Mouse (Mus musculus) layer of hippocampus, adult 9-10 months (tissue): ENCODE data around the gene Slc7a8.
A peak's percentile ranks its signal among the peaks of the same experiment; 100 is the strongest.

Source experiments
- DNase-seq: peaks from one replicate; pipeline ENCODE4 v3.0.0; 2022; ENCODE audit warnings: low spot score

Gene Slc7a8

DNA sequence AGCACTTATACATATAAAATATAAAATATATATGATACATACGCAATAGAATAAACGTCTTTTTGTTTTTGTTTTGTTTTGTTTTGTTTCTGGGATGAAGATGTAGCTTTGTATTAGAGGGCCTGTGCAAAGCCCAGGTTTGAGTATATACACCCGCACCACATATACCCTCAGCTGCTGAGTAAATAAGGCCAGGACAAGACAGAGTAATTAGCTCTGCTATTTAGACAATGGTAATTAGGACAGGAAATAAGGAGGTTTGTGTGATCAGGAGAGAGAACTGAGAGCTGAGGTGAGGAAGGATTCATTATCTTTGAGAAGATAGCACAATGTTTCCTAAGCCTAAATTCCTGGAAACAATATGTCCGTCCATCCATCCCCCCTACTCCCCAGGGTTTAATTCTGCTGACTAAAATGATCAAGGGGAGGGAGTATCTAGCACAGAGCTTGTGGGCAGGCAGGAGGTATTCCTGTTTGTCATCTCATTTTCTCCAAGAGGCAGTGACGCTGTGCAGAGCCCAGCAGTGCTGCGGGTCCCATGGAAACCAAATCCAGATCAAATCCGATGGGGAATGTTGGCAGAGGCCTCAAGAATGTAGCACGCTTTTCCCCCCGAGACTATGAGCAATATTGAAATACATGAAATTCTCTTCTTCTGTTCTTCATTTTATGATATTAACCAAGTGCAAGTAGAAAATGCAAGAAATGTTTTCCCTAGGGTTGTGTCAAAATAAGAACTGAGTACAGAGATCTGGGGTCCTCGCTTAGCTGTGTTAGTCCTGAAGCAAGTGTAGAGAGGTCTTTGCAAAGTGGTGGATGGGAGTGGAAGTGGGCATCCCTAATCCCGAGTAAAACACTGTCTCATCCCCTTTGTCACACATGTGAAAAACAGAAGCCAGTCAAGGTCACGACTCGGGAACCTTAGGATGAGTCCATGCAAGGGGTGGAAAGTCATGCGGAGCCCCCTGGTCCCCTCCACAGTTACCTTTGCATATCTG lies 44.9 kb downstream of the Slc7a8 start:
- no peak for DNase-seq

DNA sequence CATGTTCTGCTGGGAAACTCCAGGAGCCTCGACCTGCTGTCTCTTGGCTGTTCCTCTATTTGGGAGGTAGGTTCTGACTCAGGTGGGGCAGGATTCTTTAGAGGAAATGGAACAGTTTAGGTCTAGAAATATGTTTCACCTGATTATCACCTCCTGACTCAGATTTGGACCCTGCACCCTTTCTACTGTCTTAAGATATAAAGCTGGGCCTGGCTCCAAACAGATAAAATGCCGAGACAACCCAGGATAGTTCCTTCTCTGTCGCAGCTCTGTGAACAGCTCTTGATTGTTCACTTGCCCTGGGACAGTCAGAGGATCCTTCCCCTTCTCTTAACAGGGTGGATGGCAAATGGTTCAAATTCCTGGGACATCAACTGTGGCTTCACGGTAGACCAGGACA lies 46.5 kb downstream of the Slc7a8 start:
- no peak for DNase-seq

DNA sequence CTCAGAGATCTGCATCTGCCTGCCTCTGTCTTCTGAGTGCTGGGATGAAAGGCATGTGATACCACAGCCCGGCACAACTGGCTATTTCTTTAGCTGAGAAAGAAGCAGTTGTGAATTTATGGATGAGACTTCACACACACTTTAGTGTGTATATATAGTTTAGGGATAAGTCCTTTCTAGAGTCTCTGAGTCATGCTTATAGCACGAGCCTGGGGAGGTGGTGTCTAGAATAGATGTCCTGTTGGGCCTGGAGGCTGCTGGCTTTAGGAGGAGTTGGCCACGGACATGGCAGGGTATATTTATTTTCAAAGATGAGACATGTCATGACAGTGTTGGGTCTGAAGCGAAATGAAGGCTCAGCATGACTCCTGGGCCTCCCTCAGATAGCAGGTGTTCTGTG lies 47.7 kb downstream of the Slc7a8 start:
- DNase-seq, result no peak

DNA sequence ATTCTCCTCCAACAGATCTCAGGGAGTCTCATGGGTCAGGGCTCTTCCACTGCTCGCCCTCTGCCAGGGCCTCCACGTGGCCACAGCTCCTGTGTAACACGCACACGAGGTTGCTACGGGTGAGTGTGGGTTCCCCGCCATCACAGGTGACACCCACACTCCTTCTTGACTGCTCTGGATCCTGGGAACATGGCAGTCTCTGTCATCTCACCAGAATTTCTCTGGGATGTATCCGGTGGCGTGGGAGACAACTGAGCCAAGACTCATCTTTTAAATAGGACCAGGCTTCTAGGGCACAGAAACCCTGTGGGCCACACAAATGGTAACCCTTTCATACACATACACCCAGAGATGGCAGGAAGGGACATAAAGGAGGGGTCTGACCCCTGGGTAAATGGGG lies 49.5 kb downstream of the Slc7a8 start:
- DNase-seq, result no peak

DNA sequence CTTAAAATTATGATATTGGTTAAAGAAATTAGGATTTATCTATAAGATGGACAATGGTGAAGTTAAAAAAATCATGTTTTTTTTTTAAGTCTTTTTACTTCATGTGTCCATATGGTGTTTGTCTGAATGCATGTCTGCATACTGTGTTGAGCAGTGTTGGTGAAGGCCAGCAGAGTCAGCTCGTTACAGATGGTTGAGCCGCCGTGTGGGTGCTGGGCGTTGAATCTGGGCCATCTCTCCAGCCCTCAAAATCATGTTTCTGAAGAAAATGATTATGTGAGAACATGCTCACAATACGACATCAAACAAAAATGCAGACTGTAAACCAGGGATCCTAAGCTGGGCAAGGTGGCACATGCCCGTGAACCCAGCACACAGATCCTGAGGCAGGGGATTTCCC lies 51.4 kb downstream of the Slc7a8 start:
- DNase-seq, result no peak

DNA sequence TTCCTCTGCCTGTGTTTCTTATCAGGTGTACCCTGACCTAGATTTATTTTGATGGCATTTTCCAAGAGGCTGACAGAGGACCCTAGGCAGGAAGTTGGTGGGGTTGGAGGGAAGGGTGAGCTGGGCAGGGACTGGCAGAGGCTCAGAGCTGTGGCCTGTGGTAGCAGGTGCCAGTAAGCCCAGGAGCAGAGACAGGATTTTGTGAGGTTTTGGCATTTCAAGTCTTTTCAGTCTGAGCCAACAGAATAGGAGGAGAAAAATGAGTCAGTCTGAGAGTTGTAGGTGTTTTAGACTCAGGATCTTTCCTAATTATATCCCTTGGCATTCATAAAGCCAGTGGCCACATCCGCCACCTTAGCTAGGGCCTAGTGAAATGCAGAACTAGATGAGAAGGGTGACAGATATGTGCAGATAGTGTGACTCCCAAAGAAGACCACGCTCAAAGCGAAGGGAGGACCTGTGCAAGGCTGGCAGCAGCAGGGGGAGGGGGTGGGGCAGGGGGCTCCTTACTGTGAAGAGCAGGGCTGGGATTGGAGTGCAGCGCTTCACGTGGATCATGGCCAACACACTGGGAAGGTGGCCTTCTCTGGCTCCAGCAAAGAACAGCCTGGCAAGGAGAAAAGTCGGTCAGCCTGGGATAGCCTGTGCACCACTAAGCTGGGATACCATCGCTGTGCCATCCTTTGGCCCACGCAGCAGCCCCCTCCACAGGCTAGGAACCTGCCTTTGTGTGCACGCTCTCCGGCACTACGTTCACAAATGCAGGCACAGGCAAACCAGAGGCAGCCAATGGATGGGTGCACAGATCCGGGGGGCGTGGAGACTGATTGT lies 52.7 kb downstream of the Slc7a8 start:
- no peak for DNase-seq

DNA sequence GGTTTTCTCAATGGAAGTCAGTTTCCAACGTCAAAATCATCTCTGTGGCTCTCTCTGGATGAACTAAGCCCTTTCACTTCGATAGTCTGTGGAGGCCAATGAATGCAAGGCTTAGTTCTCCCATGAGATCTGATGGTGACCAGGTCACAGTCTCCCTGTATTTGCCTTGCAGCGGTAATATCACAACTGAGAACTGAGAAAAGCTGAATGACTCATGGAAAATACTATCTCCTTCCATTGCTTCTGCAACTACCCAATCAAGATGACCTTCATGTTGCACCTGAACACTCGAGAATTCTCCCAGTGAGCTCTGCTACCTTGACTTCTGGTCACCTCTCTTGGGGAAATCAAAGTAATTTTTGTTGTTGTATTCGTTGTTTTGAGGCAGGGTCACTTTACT lies 54.2 kb downstream of the Slc7a8 start:
- no peak for DNase-seq

DNA sequence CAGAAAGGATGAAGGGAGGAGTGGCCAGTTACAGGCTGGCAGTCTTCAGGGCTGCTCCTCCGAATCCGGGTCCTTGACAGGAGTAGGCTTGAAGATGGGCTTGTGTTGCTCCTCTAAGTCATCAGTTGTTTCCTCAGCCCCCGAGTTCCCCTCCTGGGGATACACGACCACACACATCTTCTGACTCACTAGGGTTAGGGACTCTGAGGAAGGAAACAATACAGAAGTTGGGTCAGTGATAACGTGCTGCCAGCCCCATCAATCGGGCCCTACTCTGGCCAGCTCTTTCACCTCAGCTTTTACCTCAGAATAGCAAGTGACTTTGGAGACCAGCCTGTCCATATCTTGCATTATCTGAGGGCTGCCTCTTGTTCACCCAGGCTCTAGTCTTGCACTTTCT lies 57.7 kb downstream of the Slc7a8 start:
- DNase-seq, result no peak

DNA sequence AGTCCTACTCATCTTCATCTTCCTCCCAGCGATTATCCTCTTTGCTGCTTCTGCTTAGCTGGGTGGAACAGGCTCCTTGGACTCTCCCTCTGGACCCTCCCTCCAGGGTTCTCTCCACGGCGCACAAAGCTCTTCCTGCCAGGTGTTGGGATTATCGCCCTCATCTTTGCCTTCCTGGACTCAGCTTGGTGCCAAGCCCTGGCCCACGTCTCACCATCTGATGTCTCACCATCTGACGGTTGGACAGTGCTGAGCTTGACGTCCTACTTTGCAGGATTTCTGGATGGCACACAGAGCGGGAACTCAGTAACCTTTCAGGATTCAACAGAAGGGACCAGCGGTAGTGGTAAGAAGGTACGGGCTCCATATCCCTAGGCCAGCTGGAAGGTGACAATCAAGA lies 60.0 kb downstream of the Slc7a8 start:
- no peak for DNase-seq

DNA sequence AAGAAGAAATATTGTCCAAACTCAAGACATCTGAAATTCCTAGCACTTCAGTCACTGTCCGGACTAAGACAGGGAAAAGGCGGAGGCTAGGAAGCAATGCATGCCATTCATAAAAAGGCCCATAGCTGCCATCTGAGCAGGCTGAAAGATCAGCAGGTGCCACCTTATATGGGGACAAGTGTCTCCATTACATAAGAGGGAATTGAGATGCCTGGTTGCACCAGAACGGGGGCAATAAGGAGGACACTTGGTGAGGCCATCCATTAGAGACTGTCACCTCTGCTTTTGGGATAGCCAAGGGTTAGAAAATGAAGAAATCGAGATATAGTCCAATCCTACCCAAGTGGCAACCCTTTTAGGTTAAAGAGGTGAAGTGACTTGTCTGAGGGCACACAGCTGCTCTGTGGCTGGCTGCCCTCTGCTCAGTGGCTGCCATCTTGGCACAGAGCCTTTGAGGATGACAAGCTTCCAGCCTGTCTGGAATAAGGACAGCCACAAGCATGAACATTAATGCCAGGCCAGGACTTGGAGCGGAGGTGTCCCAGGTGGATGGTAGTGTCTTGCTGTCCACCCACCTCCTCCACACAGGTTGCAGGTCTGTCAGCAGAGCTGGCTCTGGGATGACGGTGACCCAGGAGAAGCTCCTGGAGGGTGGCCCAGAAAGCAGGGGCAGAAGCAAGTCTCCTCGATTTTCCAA lies 60.9 kb downstream of the Slc7a8 start:
- DNase-seq, result no peak

DNA sequence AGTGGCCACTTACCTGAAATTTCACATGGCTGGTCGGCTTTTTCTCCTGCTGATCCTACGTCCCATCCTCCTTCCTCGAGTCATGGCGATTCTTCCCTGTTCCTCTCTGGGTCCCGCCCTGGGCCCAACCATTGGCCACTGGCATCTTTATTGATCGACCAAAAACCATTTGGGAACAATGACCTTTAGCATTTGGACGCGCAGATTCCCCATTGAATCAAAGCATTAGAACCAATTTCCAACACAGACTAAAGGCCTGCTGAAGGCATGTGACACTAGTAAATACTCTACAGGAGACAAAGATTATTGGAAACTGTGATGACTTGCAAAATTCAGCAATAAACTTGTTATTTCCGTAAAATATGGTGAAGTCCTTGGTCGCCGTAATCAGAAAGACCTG lies 61.7 kb downstream of the Slc7a8 start:
- no peak for DNase-seq

DNA sequence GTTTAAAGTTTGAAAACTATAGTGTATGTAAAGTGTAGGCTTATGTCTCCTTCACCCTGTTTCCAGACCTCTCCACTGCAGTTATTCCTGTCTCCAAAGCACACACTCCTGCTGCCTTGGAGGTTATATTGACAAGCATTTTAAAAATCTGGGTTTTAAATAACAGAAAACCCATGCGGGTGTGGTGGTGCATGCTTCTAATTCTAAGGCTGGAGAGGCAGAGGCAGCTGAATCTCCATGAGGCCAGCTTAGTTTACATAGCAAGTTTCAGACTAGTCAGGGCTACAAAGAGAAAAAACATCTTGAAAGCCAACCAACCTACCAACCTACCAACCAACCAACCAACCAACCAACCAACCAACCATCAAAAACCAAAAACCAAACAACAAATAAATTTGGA lies 66.3 kb downstream of the Slc7a8 start:
- DNase-seq, result no peak

DNA sequence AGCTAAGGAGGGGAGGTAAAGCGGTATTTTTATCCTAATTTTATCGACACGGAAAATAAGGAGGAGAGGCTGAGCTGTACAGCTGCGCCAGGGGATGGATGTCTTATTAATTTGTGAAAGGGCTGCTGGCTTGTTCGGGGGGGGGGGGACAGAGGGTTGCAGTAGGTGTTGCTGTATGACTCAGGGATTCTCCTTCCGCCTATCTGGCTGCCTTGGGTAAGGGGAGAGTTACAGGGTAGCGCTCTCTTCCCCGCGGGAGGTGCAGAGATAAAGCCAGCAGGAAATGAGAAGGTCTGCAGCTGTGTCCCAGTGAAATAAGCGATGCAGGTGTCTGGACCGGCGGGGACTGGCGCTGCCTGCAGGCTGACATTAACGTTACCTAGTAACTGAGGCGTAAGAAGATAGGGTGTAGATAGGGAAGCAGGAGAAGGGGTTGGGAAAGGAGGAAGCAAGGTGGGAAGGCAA lies 67.1 kb downstream of the Slc7a8 start:
- no peak for DNase-seq

DNA sequence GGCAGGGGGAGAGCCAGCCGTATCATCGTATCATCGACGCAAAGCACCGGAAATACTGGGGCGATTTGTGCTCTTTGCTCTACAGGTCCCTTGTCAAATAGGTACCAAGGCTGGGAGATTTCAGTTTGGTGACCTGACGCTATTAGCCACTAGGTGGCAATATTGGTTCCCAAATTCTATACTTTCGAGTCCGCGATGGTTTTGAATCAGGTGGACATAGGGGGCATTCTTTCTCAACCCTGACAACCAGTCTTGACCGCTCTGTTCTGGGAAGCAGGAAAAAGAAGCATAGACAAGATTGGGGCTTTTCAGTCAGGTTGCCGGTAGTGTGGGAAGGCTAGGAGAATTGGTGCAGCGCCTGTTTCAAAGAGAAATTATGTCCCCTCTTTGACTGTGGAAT lies 67.6 kb downstream of the Slc7a8 start:
- DNase-seq, result peak; percentile 85

DNA sequence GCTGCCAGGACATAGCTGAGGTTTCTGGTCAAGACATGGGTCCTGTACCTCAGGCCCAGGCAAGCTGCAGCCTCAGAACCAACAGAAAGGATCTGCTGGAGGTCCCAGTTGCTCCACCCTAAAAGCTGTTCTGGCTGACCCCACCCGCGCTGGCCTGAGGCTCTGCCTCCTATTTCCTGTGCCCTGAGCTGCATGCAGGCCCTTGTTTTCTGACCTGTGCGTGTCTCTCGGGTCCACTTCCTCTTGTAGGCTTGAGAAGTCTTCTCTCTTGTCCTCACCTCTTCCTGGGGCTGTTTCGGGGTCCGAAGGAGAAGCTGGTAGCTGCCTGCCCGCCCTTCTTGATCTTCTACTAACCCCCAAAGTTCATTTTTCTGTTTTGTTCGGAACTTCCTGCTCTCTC lies 68.9 kb downstream of the Slc7a8 start:
- DNase-seq, result no peak

DNA sequence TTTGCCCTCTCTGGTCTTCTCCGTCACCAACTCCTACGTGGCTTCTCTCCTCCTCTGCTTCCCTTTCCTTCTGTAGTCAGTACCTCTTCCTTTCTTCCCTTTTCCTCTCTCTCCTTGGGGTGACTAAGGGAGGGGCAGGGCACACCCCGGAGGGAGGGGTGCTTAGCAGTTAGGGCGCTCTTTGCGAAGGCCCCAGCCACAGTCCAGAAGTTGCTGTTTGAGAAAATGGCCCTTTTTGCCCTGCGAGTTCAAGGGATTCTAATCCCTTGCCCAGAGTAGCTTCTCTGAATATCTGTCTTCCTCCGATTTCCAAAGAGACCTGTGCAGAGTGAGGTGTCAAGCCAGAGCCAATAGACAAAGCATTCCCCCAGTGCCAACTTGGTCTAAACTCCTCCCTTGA lies 69.7 kb downstream of the Slc7a8 start, which contains the start of gene Cebpe:
TSS of gene Cebpe (minus strand) at position 101 of the 400 bp plus-strand sequence.
- no peak for DNase-seq

DNA sequence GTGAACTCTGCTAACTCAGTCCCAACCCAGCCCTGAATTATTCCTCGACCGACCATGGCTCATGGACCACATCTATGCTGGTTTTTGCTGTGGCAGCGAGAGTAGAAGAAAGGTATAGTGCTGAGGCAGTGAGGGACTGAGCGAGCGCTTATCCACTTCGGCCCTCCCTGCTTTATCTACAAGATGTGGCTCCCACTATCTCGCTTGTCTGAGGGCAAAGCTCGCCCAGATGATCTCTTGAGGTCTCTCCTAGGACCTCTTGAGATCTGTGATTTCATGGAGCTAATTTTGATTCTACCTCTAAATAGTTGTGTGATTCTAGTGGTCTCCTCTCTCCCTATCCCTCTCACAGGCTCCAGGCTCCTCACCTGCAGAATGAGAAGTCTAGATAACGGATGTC lies 72.7 kb downstream of the Slc7a8 start:
- DNase-seq, result no peak

DNA sequence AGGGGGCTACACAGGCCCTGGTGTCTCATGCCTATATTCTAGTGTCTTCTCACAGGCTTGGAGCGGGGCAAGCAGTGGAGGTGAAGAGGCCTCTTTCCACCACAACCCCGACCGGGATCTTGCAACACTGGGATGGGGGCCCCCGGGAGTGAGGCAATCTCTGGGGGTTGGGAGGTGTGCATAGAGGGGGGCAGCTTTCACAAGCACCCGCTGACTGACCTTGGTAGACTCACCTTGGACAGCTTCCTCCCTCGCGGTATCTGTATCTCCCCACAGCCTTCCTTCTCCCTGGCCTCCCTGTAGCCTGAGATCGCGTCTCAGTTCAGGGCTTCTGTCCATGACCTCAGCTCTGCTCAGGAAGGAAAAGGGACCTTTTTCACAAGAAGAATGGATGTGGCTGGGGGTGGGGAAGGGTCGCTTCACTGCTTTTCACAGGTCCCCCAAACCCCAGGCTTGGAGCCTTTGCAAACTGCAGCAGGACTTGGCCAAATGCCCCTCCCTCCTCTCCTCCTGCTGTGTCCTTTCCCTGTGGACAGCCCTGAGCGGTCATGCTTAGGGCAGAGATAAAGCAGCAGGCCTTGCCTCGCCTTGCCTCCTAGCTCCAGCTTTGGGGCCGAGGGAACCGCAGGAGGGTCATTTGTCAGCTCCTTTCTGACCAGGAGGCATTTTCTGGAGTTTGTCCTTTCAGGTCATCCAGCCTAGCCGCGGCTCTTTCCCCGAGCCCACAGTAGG lies 75.0 kb downstream of the Slc7a8 start:
- DNase-seq, result no peak

DNA sequence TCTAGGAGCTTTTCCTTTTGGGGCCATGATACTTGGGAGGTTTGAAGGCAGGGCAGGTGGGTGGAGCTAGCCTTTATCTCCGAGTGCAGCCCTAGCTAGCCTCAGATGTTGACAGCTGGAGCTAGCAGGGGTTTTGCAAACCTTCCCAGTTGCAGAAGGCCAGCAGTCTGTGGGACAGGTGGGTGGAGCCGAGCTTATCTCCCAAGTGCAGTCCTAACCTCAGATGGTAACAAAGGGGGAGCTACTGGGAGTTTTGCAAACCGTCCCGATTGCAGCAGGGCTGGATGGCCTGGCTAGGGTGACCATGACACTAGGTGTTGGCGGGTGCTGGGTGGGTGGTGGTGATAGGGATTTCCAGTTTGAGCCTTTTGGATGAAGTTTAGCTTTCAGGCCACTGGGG lies 75.9 kb downstream of the Slc7a8 start:
- DNase-seq, result no peak

DNA sequence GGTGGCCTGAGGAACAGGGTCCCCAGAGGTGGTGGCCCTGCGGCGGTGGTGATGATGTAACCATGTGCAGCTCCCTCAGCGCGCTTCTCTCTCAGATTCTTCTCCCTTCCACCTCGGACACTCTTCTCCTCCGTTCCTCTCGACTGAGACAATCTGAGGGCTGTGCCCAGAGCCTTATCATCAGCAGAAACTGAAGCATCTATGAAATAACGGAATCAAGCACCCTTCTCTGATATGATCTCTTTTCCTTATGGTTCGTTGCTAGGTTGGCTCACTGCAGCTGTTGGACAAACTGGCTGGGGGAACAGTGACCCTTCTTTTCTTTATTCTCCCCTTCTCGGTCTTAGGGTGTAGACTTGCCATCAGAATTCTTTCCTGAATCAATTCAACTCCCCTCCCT lies 78.5 kb downstream of the Slc7a8 start:
- no peak for DNase-seq

DNA sequence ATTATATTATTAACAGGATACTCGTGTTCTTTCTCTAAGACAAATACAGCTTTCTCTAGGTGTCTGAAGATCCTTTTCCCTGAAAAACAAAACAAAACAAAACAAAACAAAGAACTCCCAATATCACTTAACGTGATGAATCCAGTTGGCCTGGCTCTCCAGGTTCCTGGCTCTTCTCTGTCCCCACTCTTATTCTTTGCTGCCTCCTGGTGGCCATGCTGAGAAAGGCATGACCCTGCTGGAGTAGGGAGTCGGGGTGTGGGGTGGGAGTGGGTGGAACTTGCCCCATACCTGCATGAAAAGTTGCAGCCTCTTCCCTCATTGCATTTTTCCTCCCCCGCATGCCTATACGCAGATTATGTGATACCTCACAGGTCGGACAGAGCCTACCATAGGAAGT lies 80.4 kb downstream of the Slc7a8 start:
- peak; percentile 33 for DNase-seq

DNA sequence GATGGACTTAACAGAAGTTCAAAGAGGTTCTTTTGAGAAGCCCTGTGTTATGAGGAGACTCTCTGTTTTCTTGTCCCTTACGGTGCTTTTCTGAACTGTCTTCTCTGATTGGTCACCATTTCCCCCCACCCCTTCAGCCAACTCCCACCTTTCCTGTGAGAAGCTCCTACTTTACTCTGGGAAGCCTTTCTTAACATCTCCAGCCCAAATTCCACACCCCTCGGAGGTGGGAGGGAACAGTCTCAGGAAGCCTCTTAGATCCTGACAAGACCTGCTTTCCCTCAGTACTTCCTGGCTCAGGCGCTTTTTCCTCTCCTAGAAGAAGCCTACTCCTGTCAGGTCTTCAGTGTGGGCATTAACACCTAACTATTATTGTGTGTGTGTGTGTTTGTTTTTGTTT lies 82.2 kb downstream of the Slc7a8 start:
- DNase-seq, result no peak
